Mouse (Mus musculus) thymus, postnatal 10 days (tissue): ENCODE measurements at regions not wholly inside any gene's neighbourhood (a gene's known extent, or its start where the extent isn't known, plus 50 kb on each side); places are given as distances from the start of the nearest gene placed in this dataset.

Experiments used
- DNase-seq, 2 experiments: peaks; one replicate each; pipeline ENCODE4 v3.0.0; 2021; ENCODE audit warnings: low spot score in 2 of 2

- no peak for DNase-seq
These were observed 101.2 kb upstream of the Fam184a start for GRCm38 (mm10) chr10:53852091-53852490.

DNA sequence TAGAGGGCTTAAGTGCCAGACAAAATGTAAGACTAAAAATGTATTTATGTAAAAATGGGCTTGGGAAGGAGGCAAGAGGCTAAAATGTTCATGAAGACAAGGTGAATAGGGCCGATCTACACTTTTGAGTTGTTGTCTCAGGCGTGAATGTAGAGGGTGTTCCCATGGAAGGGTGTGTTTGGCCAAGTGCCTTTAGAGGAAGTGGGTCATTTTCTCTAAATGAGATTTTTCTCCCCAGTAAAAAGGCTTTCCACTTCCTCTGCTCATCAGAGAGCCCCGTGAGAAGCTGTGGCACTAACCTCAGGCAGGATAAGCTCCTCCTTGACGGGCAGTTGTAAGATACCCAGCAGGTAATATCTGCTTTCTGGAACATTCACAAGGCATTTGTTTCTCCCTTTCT, 99.6 kb upstream of the Fam184a start:
- no peak for DNase-seq

DNA sequence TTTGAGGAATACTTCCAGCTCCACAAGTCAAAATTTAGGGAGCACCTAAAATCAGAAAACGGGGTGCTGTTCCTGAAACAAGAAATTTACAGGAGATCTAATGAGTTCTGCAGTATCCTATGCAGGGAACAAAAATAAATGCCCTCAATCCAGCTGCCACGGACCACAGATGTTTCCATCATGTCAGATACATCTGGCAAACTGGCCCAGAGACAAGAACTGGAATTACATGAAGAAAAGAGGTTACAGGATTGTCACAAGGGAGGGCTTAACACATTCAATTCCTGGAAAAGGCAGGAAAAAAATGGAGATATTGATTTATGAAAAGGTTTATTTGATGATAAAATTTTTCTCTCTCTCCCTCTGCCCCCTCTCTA, 62.3 kb upstream of the Fam184a start:
- DNase-seq, result no peak

DNA sequence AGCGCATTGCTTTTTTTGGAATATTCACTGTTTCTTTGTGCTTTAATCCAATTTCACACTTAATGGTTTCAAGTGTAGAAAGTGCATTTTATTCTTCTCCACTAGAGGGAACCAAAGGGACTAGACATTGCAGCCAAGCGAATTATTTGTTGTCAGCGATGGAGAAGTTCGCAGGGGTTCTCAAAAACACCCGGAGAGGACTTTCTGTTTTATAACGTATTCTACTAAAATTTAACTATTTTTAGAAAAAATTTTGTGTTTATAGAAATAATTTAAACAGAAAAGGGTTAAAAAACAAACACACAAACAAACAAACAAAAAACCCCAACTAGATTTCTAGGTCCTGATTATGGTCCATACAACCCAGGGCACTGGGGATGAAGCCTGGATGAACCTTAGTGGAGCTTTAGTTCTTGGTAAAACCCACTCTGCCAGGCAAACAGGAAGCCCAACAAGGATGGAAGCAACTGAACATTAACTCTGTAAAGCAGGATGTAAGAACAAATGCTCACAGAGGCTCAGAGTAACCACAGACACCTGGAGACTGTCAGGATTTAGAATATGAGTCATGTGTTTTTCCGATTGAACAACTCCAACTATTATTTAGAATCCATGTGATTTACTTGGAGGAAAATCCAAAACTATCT, 61.8 kb upstream of the Fam184a start:
- DNase-seq, result peak in 1 of 2 experiments; percentile 34

- no peak for DNase-seq
These were observed 61.1 kb upstream of the Fam184a start for GRCm38 (mm10) chr10:53811904-53812596.

DNA sequence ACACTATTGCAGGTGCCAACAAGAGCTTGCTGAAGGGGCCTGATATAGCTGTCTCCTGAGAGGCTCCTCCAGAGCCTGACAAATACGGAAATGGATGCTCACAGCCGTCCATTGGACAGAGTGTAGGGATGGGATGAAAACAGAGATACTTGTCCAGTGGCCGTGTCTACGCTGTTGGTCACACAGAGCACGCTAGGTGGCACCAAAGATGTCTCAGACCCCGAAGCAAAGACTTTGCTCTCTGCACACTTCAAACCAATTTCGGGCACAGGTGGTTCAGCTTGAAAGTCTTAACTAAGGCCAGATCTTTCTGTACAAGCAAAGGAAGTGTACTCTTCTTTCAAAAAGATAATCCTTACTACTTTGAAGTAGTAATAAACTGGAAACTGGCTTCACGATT, 55.8 kb upstream of the Fam184a start:
- DNase-seq, result peak in 1 of 2 experiments; percentile 7

- DNase-seq, result no peak
These were observed 50.2 kb upstream of the Fam184a start for GRCm38 (mm10) chr10:53801048-53801641.
